Mouse (Mus musculus): ENCODE results near the gene Tbcel.

The Tbcel gene

DNA sequence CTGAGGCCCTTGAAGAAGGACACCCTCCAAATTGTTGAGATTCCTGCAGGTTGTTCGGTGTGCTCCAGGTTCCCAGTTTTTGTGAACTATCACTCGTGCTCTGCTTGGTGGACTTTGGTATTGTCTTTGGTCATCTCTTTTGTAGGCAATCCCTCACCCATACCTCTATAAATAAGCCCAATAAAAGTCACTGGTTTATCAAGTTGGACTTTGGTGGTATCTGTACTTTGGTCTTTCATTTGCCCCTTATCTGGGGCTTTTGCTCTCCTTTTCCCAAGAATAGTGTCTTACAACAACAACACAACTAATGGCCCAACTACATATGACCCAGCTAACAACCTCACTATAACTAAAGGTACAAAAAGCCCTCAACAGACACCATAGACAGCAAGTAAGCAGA, 66.4 kb downstream of the Tbcel start:
- DNase-seq (ENCODE audit: low spot score in 2 of 2), result no peak

DNA sequence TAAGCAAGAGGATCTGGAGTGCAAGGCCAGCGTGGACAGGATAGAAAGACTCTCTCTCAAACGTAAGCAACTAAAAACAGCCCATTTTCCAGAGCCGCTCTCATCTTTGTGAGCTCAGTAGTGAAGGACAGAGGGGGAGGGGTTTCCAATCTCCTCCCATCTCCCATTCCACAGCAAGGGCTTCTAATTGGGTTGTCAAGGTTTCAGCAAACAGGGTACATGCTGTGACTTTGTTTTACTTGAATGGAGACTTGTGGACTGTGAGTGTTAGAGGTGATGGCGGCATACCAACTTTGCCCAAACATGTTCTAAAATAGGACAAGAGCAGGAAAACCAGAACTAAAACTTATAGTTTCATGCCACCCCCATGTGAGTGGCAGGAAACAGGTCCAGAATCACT, 68.2 kb downstream of the Tbcel start:
- no peak for DNase-seq (ENCODE audit: low spot score in 2 of 2)

DNA sequence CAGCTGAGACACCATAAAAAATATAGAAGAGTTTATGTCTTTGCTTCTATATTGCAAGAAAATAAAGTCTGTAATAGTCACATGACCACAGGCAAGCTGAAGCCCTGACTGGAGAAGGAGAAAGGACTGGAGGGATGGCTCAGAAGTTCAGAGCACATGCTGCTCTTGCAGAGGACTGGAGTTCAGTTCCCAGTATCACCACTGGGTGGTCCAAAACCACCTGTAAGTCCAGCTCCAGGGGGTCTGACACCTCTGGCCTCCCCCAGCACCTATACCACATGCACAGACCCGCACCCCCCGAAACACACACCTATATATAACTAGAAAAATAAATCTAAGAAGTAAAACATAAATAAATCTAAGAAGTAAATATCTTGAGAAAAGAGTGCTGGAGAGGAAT, 75.5 kb downstream of the Tbcel start:
- no peak for DNase-seq (ENCODE audit: low spot score in 2 of 2)

DNA sequence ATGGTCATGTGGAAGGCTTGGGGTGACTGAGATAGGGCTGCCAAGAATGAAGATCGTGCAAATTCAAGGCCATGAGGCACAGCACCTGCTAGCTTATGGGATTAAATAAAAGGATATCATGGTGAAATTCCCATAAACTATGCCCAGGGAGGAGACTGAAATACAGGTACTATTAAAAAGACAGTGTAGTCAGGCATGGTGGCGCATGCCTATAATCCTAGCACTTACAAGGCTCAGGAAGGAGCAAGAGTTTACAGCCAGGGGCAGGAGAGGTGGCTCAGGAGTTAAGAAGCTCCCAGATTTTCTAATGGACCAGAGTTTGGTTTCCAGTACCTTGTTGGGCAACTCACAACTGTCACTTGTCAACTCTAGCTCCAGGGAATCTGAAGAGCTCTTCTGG, 76.0 kb downstream of the Tbcel start:
- DNase-seq (ENCODE audit: low spot score in 2 of 2), result no peak

DNA sequence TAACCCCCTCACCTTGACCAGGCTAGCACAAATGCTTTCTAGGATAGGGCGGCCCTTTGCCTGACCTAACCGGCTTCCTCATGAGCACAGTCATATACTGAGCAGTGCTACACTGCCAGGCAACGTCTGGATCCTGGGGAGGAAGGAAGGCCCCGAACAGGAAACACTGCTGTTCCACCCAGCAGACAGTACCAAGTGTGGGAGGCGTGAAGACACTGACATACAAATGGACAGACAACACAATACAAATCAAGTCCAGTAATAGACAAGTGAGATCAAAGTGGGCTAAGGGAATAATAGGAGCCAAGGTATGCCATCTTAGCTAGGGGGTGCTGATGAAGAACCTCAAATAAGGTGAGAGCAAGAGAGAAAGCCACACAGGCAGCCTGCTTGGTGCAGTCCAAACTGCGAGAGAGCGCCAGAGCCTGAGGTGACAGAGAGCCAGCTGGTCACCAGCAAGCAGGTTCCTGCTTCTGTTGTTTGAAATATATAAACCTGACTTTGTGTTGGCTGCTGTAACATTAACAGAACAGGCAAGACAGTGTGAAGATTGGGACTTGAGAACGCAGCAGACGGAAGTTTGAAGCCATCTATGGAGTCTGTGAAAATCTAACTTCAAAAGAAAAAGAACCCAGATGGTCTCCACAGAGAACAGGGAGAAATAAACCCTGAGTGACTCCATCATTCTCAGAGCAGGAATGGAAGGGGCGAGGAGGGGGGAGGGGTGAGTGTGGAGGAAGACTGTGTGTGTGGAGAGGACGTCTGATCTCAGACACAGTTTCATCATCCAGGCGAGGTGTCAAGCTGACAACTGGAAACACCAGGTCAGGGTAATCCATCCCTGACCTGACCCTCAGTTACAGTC, 79.3 kb downstream of the Tbcel start:
- no peak for DNase-seq (ENCODE audit: low spot score in 2 of 2)

DNA sequence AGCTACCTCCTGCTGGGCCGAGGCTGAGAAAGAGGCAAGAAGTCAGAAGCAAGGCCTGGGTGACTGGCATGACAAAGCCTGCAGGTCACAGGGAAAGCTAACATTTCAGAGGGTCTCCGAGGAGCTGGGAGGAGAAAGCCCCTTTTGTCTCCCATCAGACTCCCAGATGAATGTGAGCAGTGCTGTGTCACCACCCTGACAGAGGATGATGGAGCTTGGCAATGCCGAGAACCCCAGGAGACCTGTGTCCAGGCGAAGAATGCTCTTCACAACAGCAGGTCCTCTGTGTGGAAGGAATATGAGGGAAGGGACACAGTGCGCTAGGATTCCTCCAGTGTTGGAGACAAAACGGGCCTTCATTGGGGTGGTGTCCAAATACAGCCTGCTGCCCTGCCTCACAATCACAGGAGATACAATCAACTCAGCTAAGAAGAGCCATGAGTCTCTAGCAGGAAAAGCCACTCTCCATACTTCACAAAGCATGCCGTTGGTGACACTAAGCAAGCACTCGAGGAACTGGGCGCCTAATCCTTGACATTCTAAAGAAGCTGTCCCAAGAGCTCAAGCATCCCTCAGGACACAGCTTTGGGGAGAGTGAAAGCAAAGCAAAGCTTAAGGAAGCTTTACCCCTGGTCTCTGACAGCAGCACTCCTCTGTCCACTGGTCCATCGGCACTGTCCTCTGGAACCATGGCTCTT, 80.8 kb downstream of the Tbcel start:
- DNase-seq (ENCODE audit: low spot score in 2 of 2), result no peak

DNA sequence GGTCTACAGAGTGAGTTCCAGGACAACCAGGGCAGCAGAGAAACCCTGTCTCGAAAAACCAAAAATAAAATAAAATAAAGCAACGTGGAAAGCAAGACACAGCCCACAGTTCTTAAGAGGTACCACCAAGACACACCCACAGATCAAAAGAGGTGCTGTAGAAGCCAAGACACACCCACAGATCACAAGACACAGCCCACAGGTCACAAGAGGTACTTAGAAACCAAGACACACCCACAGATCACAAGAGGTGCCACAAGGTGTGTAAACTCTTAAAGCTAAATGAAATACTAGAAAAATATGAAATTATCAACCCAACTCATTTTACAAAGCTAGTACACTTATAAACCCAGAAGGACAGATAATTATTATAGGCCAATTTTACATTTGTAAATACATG, 84.0 kb downstream of the Tbcel start:
- DNase-seq (ENCODE audit: low spot score in 2 of 2), result no peak

DNA sequence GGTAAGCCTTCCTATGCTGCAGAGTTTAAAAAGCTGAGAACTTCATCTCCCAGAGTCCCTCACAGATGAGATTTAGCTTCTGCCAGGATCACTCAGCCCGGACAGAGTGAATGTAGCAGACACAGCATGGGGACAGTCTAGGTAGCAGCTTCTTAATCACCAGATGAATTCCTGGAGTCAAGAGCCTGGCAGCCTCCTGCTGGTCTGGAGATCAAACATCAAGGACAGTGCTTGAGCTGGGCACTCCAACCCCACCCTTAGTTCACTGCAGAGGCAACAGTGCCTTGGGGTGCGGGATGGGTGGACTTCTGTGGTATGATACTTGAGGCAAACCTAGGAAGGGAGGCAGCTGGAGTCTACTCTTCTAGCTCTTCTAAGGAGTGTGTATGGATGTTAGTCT, 87.9 kb downstream of the Tbcel start:
- no peak for DNase-seq (ENCODE audit: low spot score in 2 of 2)

DNA sequence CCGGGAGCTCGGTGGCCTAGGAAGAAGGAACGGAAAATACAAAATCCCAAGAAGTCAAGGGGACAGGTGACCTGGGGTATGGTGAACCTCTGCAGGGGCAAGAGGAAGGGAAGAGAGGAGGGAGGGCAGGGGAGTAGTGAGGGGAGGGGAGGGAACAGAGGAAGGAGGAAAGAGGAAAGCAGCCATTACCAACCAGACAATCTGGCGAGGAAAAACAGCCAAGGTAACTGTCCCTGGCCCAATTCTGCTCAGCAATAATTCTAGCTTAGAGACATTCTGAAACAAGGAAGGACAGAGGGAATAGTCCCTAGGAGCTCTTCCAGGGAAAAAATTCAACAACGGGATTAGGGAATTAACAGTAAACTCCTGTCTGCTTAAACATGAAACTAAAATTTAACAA, 88.8 kb downstream of the Tbcel start:
- DNase-seq (ENCODE audit: low spot score in 2 of 2), result no peak

DNA sequence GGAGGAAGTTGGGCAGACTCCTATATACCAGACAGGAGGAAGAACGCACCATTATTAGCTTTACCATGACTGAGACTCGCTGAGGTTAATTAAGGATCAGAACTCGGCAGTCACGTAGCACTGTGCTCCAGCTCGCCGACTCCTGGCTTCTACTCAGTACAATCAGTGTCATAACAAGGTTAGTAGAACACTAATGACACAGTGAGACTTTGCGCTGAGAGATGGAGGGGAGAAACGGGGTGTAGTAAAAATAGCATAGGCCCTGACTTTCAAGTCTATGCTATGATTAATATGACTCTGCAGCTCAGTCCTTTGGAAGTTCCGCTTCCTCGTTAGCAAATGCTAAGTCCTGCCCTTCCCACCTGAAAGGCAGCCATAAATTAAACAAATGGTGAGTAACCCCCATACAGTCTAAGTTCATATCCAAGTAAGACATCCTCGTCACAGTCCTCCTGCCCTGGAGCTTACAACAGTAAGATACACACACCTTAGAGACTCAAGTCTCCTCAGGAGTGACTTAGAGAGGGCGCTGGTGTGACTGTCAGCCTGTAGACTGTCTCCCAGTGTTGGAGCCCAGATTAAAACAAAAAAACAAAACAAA, 90.2 kb downstream of the Tbcel start:
- no peak for DNase-seq (ENCODE audit: low spot score in 2 of 2)

DNA sequence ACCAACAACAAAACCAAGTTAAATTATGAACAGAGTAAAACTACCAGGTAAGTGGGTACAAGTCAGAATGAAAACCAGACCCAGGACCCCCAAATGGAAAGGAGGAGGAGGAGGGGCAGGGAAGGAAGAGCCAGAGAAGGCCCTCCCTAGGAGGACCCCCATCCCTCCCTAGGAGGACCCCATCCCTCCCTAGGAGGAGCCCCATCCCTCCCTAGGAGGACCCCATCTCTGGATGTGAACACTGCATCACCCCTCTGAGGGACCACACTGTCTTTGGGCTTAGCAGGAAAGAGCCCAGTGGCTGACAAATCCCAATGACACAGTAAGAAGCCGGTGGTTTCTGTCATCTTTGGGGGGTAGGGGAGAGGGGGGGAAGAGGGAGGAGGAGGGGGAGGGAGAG, 92.4 kb downstream of the Tbcel start:
- DNase-seq (ENCODE audit: low spot score in 2 of 2), result no peak

DNA sequence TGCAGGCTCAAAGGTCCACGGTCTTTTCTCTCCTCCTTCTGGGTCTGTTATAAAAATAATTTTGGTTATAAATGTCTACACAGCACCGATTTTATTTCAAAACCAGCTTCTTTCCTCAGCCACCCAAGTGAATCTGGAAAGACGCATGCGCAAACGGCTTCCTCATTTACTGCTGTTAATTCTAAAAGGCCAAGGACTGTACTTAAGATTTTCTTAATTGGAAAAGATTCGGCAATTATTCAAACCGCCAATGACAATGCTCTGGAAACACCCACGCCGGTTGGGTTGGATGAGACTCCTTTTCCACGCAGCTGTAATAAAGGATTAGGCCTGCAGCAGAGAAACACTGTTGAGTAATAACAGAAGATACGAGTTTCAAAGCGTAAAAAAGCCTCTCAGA, 94.3 kb downstream of the Tbcel start:
- DNase-seq (ENCODE audit: low spot score in 2 of 2), result no peak

DNA sequence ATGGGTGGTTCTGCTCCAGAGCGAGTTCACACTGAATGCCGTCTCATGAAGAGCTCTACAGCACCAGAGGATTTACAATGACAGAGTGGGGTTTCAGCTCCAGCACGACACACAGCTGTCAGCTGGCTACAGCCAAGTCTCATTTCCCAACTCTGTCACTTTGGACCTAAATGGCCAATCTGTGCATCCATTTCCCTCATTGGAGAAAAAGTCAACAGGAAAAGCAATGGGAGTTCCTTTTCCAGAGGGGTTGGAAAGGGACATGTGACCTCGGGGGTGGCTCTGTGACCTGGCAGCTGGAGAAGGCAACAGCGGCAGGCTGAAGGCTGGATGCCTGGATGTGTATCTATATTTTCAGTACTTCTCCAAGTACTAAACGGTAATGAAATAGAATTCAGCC, 96.3 kb downstream of the Tbcel start:
- DNase-seq (ENCODE audit: low spot score in 2 of 2), result no peak

DNA sequence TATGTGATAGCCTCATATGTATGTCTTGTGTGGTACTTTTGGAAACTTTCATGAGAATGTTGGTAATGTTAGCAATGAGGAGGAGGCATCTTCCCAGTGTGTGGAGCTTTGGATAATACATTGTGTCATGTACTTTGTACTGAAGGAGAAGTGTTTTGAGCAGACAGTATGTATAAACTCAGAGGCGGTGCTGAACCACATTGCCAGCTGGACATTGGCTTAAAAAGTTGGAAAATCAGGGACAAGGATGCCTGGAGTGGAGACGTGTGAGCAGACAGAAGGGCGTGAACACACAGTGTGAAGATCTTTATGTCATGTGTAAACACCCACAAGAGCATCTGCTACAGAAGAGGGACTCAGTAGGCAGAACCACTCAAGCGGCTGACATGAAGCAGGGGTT, 101.9 kb downstream of the Tbcel start:
- no peak for DNase-seq (ENCODE audit: low spot score in 2 of 2)

DNA sequence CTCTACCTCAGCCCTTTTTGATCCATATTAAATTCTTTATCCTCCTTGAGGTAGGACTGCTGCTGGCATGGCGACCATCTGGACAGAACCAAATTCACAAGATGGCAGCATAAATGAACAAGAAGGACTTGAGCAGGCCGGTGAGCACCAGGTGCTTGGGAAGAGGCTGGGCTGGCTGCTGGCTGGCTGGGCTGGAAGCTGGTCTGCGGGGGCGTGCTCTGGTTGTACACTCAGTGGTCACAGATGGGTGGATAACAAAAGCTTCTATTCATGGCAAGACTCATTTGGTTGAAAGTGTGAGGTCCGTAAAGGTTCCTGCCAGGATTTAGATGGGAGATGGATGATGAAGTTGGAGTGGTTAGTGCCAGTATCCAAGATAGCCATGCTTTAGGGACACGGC, 106.1 kb downstream of the Tbcel start:
- DNase-seq (ENCODE audit: low spot score in 2 of 2), result no peak

DNA sequence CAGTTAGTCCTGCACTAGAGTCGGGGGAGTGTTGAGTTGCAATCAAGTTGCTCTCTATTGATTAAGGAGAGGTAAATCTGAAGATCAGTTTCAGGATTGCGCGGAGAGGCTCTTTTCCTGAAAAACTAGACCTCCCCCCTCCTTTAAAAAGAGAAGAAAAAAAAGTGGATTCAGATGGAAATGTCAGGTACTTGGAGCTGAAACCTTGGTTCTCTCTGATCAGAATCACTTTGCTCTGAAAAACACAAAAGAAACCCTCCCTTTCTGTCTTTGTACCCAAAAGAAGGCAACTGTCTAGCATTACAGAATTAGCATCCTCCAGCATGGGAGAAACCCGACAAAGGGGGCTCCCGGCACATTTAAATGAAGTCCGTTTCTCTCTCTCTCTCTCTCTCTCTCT, 107.8 kb downstream of the Tbcel start, which contains the start of gene Tecta:
Gene Tecta, minus strand, starts transcription at position 101 of the 400 bp plus-strand sequence.
- DNase-seq (ENCODE audit: low spot score in 2 of 2), result no peak

DNA sequence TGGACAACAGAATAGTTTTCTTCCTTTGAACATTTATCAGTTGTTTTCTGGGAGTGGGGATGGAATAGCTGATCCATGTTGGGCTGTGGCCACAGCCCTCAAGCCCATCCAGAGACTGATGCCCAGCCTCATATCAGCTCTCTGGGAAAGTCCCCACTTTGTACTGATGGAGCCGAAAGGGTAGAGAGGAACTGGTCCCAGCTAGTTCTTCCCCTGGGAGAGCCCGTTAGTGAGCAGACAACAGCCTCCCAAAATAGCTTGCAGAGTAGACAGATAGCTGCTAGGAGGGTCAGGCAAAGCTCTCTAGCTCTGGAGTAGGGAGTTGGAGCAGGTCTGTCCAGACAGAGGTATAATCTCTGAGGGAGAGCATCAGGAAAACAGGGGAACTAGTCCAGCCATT, 111.5 kb downstream of the Tbcel start:
- no peak for DNase-seq (ENCODE audit: low spot score in 2 of 2)

DNA sequence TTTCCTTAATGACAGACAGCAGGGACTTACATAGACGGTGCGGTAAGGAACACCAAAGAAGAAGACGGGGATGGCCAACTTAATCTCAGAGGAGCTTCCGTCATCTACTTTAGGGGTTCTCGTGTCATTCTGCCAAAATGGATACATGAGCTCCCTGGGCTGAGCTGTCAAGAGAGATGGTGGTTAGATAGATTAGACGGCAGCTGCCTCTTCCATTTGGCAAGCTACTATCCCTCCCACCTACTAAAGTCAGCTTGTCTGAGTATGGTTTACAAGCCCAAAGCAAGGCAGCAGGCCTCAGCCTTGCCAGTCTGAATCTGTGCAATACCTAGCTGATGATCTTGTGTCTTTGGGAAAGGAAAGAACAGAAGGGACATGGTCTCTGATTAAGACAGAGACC, 112.7 kb downstream of the Tbcel start:
- DNase-seq (ENCODE audit: low spot score in 2 of 2), result no peak

DNA sequence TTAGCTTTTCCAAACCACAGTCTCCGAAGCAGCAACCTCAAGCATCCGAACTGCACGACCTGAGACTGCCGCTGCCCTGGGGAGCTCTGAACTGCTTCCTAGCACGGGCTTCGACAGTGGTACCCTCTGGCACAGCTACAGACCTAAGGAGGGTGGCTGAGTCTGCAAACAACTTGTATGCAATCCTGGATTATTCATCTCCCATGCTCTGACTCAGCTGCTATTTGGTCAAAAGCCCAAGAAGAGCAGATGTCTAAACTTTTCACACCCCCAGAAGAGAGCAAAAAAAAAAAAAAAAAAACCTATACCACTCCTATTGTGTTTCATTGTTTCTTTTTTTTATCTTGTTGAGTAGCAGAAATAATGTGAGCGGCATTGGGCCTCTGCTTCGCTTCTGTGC, 113.3 kb downstream of the Tbcel start:
- no peak for DNase-seq (ENCODE audit: low spot score in 2 of 2)

DNA sequence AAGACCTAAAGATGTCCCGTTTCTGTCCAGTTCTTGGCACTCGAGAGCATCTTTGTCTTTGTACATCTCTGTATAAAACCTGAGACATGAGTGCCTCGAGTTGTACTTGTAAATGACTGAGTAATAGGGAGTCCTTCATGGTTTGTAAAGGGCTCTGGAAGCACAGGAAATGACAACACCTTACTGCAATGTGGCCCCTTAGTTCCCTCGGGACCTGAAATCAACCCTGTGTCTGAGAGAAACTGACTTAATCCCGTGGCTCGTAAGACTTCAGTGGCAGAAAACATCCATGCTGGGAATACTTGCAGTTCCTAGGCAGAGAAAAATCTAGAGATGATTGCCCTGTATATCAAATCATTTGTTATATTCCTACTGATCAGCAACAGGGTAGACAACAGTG, 114.7 kb downstream of the Tbcel start:
- DNase-seq (ENCODE audit: low spot score in 2 of 2), result no peak

DNA sequence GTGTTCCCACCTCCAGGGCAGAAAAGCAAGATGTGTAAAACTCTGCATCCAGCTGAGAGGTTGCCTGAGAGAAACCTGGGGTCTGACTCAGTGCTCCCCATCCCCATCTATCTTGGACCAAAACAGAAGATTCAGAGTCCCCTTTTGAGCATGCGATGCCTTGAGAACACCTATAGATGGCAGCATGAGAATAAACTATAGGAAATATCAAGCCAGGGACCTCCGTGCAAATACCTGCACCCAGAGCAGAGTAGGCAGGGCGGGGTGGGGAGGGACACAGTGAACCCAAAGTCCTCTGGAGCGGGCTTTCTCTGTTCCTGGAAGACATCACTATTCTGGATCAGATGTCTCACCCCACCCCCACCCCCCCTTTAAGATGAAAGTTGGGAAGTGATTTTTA, 119.1 kb downstream of the Tbcel start:
- DNase-seq (ENCODE audit: low spot score in 2 of 2), result no peak

DNA sequence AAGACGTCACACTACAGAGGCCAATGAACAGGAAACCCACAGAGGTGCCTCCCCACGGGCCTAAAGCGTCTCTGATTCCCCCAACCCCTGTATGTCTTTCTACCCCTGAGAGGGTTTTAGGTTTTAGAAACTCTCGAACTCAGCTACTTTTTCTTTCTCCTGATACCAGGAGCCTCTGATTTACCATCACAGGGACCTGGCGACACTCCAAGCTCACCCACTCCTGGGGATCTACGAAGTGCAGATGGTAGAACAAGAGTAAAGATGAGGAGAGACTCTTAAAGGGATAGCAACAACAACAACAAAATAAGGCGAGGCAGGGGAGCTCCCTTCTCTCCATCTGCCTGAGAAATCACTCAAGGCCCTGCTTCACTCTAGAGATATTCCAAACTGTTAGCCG, 120.6 kb downstream of the Tbcel start:
- no peak for DNase-seq (ENCODE audit: low spot score in 2 of 2)

DNA sequence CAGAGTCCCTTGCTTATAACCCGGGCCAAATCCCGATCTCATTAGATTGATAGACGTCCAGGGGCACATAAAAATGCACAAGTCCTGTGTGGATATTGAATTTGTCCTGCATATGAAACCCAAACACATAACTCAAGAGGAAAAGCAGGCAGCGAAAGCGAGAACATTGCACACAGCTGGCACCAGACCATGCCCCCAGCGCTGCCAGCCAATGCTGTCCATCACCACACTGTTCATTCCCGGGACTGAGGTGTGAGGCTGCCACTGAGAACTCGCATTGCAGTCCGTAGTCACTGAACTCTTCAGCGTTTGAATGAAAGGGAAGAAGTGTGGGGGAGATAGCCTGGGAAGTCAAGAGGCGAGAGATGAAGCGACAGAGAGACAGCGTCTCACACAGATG, 122.0 kb downstream of the Tbcel start:
- DNase-seq (ENCODE audit: low spot score in 2 of 2), result peak in 1 of 2 experiments; percentile 18

Measured in urinary bladder, postnatal 36 days (tissue).